Mouse (Mus musculus) heart, embryonic 11.5 days (tissue): ENCODE measurements around the gene Grik1. TPM values are rescaled to one million over a fixed set of nuclear protein-coding genes. Genes with fewer than 3 reads are reported as not detected.

Experiments used
- ATAC-seq: fragments of 200-750 bp; cut with Nextera tagmentation; replicated peaks from 2 replicates; pipeline ENCODE4 v1.8.0; 2017; ENCODE audit warnings: moderate library complexity; ENCODE audit not compliant: insufficient number of reproducible peaks, low FRiP score, low TSS enrichment
- H3K27ac ChIP-seq: fragments of 300-500 bp; sonication (generic); 2 replicates; pipeline ENCODE4 v1.5.1; 2014; ENCODE audit warnings: mild to moderate bottlenecking, low read depth, low read length
- H3K27me3 ChIP-seq: fragments of 300-500 bp; sonication (generic); 2 replicates; pipeline ENCODE4 v1.6.1; 2014; ENCODE audit warnings: mild to moderate bottlenecking, low read length, mixed read lengths; ENCODE audit not compliant: control insufficient read depth, insufficient read depth
- H3K36me3 ChIP-seq: fragments of 300-500 bp; sonication (generic); 2 replicates; pipeline ENCODE4 v1.6.1; 2014; ENCODE audit warnings: mild to moderate bottlenecking, low read length, moderate library complexity, mixed read lengths; ENCODE audit not compliant: control insufficient read depth, insufficient read depth
- H3K4me1 ChIP-seq: fragments of 300-500 bp; sonication (generic); 2 replicates; pipeline ENCODE4 v1.6.1; 2014; ENCODE audit warnings: low read length; ENCODE audit not compliant: control insufficient read depth, insufficient read depth
- H3K4me2 ChIP-seq: fragments of 300-500 bp; sonication (generic); 2 replicates; pipeline ENCODE4 v1.6.1; 2014; ENCODE audit warnings: mild to moderate bottlenecking, moderate library complexity
- H3K4me3 ChIP-seq: fragments of 300-500 bp; sonication (generic); 2 replicates; pipeline ENCODE4 v1.5.1; 2014; ENCODE audit warnings: low read depth, low read length
- H3K9ac ChIP-seq: fragments of 300-500 bp; sonication (generic); 2 replicates; pipeline ENCODE4 v1.6.1; 2014; ENCODE audit warnings: mild to moderate bottlenecking, low read depth, low read length, moderate library complexity
- H3K9me3 ChIP-seq: fragments of 300-500 bp; sonication (generic); replicated peaks from 2 replicates; pipeline ENCODE4 v1.6.1; 2016; ENCODE audit warnings: low read length; ENCODE audit not compliant: control insufficient read depth
- WGBS: fragments of 180-500 bp; shearing (Covaris S2); extraction: QIAGEN DNeasy Blood & Tissue Kit; methylation state at CpG from one replicate; pipeline ENCODE4 v1.1.7; 2014; ENCODE audit not compliant: insufficient replicate concordance; 5-methylcytosine and 5-hydroxymethylcytosine counted together
- polyA plus RNA-seq: library from polyadenylated mRNA; unstranded; fragments of >200 nt; fragmentation: Nextera tagmentation; extraction: Ambion mirVana; gene quantifications from 2 replicates; pipeline ENCODE4 v1.2.1, GENCODE M21; 2014

The Grik1 gene
- polyA plus RNA-seq, 1 experiment from 2014 or later = 0.82 TPM

- Histone ChIP-seq H3K4me2 (no peak overlapping the region), H3K4me1 (no peaks in the 10 kb centered on the region), H3K36me3 (no peaks in the 10 kb centered on the region), H3K27me3 (no peaks in the 10 kb centered on the region), H3K27ac (no peak overlapping the region), H3K9me3 (no peaks in the 10 kb centered on the region), H3K9ac (no peak overlapping the region), H3K4me3 (no peak overlapping the region)
- 92% methylated on average over 3 of the region's 3 CpGs for WGBS
- no peak for ATAC-seq
Observed at GRCm38 (mm10) chr16:87969936-87970335, 320.1 kb downstream of the Grik1 start.

DNA sequence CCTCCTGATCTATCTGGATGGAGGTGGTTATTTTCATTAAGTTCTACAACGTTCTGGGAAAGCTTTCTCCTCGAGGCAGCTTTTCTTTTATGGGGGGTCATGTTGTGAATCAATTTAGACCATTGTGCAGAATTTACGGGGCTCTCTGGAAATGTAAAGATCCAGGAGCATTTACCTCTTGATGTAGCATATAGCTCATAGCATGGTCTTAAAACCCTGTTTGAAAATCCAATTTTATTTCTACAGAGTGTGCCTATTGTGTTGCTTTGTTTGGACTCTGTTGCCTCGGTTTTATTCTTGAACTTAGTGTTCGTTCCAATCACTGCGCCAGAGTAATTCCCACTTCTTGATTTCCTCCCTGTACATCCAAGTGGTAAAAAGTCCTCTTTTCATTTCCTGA is 328.6 kb downstream of the Grik1 start:
- 79% methylated on average over 6 of the region's 6 CpGs for WGBS
- Histone ChIP-seq H3K36me3 (no peaks in the 10 kb centered on the region), H3K27ac (no peak overlapping the region), H3K4me3 (no peak overlapping the region), H3K4me2 (no peak overlapping the region), H3K9ac (no peak overlapping the region), H3K4me1 (no peaks in the 10 kb centered on the region), H3K9me3 (no peaks in the 10 kb centered on the region), H3K27me3 (no peaks in the 10 kb centered on the region)
- ATAC-seq = no peak

GRCm38 (mm10) chr16:87957449-87957848 is 332.6 kb downstream of the Grik1 start:
- Histone ChIP-seq H3K9me3 (no peaks in the 10 kb centered on the region), H3K27ac (no peak overlapping the region), H3K9ac (no peak overlapping the region), H3K4me2 (no peak overlapping the region), H3K4me1 (no peaks in the 10 kb centered on the region), H3K36me3 (no peaks in the 10 kb centered on the region), H3K27me3 (no peaks in the 10 kb centered on the region), H3K4me3 (no peak overlapping the region)
- no peak for ATAC-seq
- WGBS = 87% methylated on average over 10 of the region's 10 CpGs

DNA sequence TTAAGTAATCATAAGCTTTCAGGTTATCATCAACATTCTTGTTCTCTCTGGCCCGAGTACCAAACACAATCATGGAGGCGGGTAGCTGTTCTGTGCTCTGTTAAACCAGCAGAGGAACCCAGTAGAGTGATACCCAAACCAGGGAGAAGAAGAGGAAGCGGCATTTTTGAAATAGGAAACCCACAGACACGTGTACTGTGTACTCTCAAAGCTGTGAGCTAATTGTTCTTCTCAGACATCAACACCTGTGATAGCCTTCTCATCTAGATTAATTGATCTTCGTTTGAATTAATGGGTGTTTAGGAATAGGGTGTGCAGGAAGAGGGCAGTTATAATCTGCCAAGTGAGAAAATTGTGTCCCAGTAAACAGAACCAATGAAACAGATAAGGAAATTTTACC is 333.9 kb downstream of the Grik1 start:
- no peak for ATAC-seq
- Histone ChIP-seq H3K4me2 (no peak overlapping the region), H3K9me3 (no peaks in the 10 kb centered on the region), H3K4me1 (no peaks in the 10 kb centered on the region), H3K9ac (no peak overlapping the region), H3K27me3 (no peaks in the 10 kb centered on the region), H3K4me3 (no peak overlapping the region), H3K27ac (no peak overlapping the region), H3K36me3 (no peaks in the 10 kb centered on the region)
- WGBS = 61% methylated on average over 5 of the region's 5 CpGs

GRCm38 (mm10) chr16:87954715-87955441 is 335.2 kb downstream of the Grik1 start:
- H3K27me3 ChIP-seq = no peaks in the 10 kb centered on the region
- H3K4me1 ChIP-seq = no peaks in the 10 kb centered on the region
- no peaks in the 10 kb centered on the region for H3K9me3 ChIP-seq
- 67% methylated on average over 9 of the region's 9 CpGs for WGBS
- no peak overlapping the region for H3K4me3 ChIP-seq
- no peak for ATAC-seq
- H3K27ac ChIP-seq = no peak overlapping the region
- no peaks in the 10 kb centered on the region for H3K36me3 ChIP-seq
- H3K4me2 ChIP-seq = no peak overlapping the region
- H3K9ac ChIP-seq = no peak overlapping the region

GRCm38 (mm10) chr16:87953176-87953575 is 336.9 kb downstream of the Grik1 start:
- Histone ChIP-seq H3K4me1 (no peaks in the 10 kb centered on the region), H3K9ac (no peak overlapping the region), H3K4me3 (no peak overlapping the region), H3K27ac (no peak overlapping the region), H3K4me2 (no peak overlapping the region), H3K36me3 (no peaks in the 10 kb centered on the region), H3K9me3 (no peaks in the 10 kb centered on the region), H3K27me3 (no peaks in the 10 kb centered on the region)
- 83% methylated on average over 4 of the region's 4 CpGs for WGBS
- no peak for ATAC-seq

- Histone ChIP-seq H3K9me3 (no peaks in the 10 kb centered on the region), H3K4me3 (no peak overlapping the region), H3K4me2 (no peak overlapping the region), H3K27ac (no peak overlapping the region), H3K4me1 (no peaks in the 10 kb centered on the region), H3K9ac (no peak overlapping the region), H3K36me3 (no peaks in the 10 kb centered on the region), H3K27me3 (no peaks in the 10 kb centered on the region)
- ATAC-seq = no peak
- 85% methylated on average over 11 of the region's 11 CpGs for WGBS
Observed at GRCm38 (mm10) chr16:87949881-87950280, 340.2 kb downstream of the Grik1 start.

- no peak overlapping the region for H3K4me2 ChIP-seq
- H3K27ac ChIP-seq = no peak overlapping the region
- no peak overlapping the region for H3K4me3 ChIP-seq
- no peak for ATAC-seq
- no peaks in the 10 kb centered on the region for H3K27me3 ChIP-seq
- H3K9ac ChIP-seq = no peak overlapping the region
- no peaks in the 10 kb centered on the region for H3K36me3 ChIP-seq
- no peaks in the 10 kb centered on the region for H3K9me3 ChIP-seq
- no peaks in the 10 kb centered on the region for H3K4me1 ChIP-seq
- 55% methylated on average over 4 of the region's 4 CpGs for WGBS
Observed at GRCm38 (mm10) chr16:87948122-87948521, 341.9 kb downstream of the Grik1 start.

- Histone ChIP-seq H3K4me1 (no peaks in the 10 kb centered on the region), H3K9me3 (no peaks in the 10 kb centered on the region), H3K27ac (no peak overlapping the region), H3K36me3 (no peaks in the 10 kb centered on the region), H3K9ac (no peak overlapping the region), H3K4me3 (no peak overlapping the region), H3K27me3 (no peaks in the 10 kb centered on the region), H3K4me2 (no peak overlapping the region)
- WGBS = 69% methylated on average over 1 of the region's 1 CpGs
- ATAC-seq = no peak
Observed at GRCm38 (mm10) chr16:87944318-87944717, 345.7 kb downstream of the Grik1 start.
